Mouse (Mus musculus): ENCODE measurements around the gene Galnt17. TPM values are rescaled to one million over a fixed set of nuclear protein-coding genes. Genes with fewer than 3 reads are reported as not detected.

Gene Galnt17
- polyA plus RNA-seq, 1 experiment = 0.44 TPM

- no peak overlapping the region for H3K27ac ChIP-seq (ENCODE audit: insufficient read depth, low read depth, low read length)
- TF ChIP-seq POLR2A (IDR thresholded peaks at IDR 0.05; ENCODE audit: low read depth, low read length) = no peak
- H3K36me3 ChIP-seq (ENCODE audit: control insufficient read depth, insufficient read depth, low read length) = no peaks in the 10 kb centered on the region
- 92% methylated on average over 7 of the region's 7 CpGs for WGBS
- no peaks in the 10 kb centered on the region for H3K4me1 ChIP-seq (ENCODE audit: control insufficient read depth, insufficient read depth, insufficient read length, low read length)
- H3K4me3 ChIP-seq (ENCODE audit: low read depth, low read length) = no peak overlapping the region
- no peaks in the 10 kb centered on the region for H3K27me3 ChIP-seq (ENCODE audit: control insufficient read depth, insufficient read depth, low read length)
These were observed 382.6 kb downstream of the Galnt17 start for GRCm38 (mm10) chr5:130925681-130926080.

- TF ChIP-seq CTCF (IDR thresholded peaks at IDR 0.05; ENCODE audit: extremely low read depth, insufficient read length, insufficient replicate concordance, low read depth, low read length) (no peak), POLR2A (IDR thresholded peaks at IDR 0.05; ENCODE audit: low read depth, low read length) (no peak)
- Histone ChIP-seq H3K4me3 (ENCODE audit: low read depth, low read length) (no peak overlapping the region), H3K4me1 (ENCODE audit: control insufficient read depth, insufficient read depth, insufficient read length, low read length) (no peaks in the 10 kb centered on the region), H3K36me3 (ENCODE audit: control insufficient read depth, insufficient read depth, low read length) (no peaks in the 10 kb centered on the region), H3K27ac (ENCODE audit: insufficient read depth, low read depth, low read length) (no peak overlapping the region), H3K27me3 (ENCODE audit: control insufficient read depth, insufficient read depth, low read length) (no peaks in the 10 kb centered on the region)
- WGBS = 29% methylated on average over 2 of the region's 2 CpGs
These were observed 384.0 kb downstream of the Galnt17 start for GRCm38 (mm10) chr5:130924245-130924827.

GRCm38 (mm10) chr5:130919969-130920368 lies 388.3 kb downstream of the Galnt17 start:
- 92% methylated on average over 7 of the region's 7 CpGs for WGBS
- H3K27ac ChIP-seq (ENCODE audit: insufficient read depth, low read depth, low read length) = no peak overlapping the region
- TF ChIP-seq POLR2A (IDR thresholded peaks at IDR 0.05; ENCODE audit: low read depth, low read length) (no peak), CTCF (IDR thresholded peaks at IDR 0.05; ENCODE audit: extremely low read depth, insufficient read length, insufficient replicate concordance, low read depth, low read length) (no peak)

GRCm38 (mm10) chr5:130914606-130915005 lies 393.7 kb downstream of the Galnt17 start:
- H3K4me1 ChIP-seq (ENCODE audit: control insufficient read depth, insufficient read depth, insufficient read length, low read length) = no peaks in the 10 kb centered on the region
- TF ChIP-seq CTCF (IDR thresholded peaks at IDR 0.05; ENCODE audit: extremely low read depth, insufficient read length, insufficient replicate concordance, low read depth, low read length) = no peak
- no peak for TF ChIP-seq POLR2A (IDR thresholded peaks at IDR 0.05; ENCODE audit: low read depth, low read length)
- no peaks in the 10 kb centered on the region for H3K36me3 ChIP-seq (ENCODE audit: control insufficient read depth, insufficient read depth, low read length)
- H3K27me3 ChIP-seq (ENCODE audit: control insufficient read depth, insufficient read depth, low read length) = no peaks in the 10 kb centered on the region
- H3K27ac ChIP-seq (ENCODE audit: insufficient read depth, low read depth, low read length) = no peak overlapping the region
- no peak overlapping the region for H3K4me3 ChIP-seq (ENCODE audit: low read depth, low read length)
- WGBS = 45% methylated on average over 3 of the region's 3 CpGs

More at GRCm38 (mm10) chr5:130919969-130920368, 388.3 kb downstream of the Galnt17 start:
- no peaks in the 10 kb centered on the region for H3K27me3 ChIP-seq (ENCODE audit: control insufficient read depth, insufficient read depth, low read length)
- no peak overlapping the region for H3K4me3 ChIP-seq (ENCODE audit: low read depth, low read length)
- H3K36me3 ChIP-seq (ENCODE audit: control insufficient read depth, insufficient read depth, low read length) = no peaks in the 10 kb centered on the region
- no peaks in the 10 kb centered on the region for H3K4me1 ChIP-seq (ENCODE audit: control insufficient read depth, insufficient read depth, insufficient read length, low read length)

GRCm38 (mm10) chr5:130911551-130911950 lies 396.7 kb downstream of the Galnt17 start:
- Histone ChIP-seq H3K4me1 (ENCODE audit: control insufficient read depth, insufficient read depth, insufficient read length, low read length) (no peaks in the 10 kb centered on the region), H3K27ac (ENCODE audit: insufficient read depth, low read depth, low read length) (no peak overlapping the region), H3K36me3 (ENCODE audit: control insufficient read depth, insufficient read depth, low read length) (no peaks in the 10 kb centered on the region), H3K27me3 (ENCODE audit: control insufficient read depth, insufficient read depth, low read length) (no peaks in the 10 kb centered on the region), H3K4me3 (ENCODE audit: low read depth, low read length) (no peak overlapping the region)
- WGBS = 72% methylated on average over 2 of the region's 2 CpGs
- no peak for TF ChIP-seq CTCF (IDR thresholded peaks at IDR 0.05; ENCODE audit: extremely low read depth, insufficient read length, insufficient replicate concordance, low read depth, low read length)
- TF ChIP-seq POLR2A (IDR thresholded peaks at IDR 0.05; ENCODE audit: low read depth, low read length) = no peak

- Histone ChIP-seq H3K27ac (ENCODE audit: insufficient read depth, low read depth, low read length) (no peak overlapping the region), H3K27me3 (ENCODE audit: control insufficient read depth, insufficient read depth, low read length) (no peaks in the 10 kb centered on the region), H3K4me1 (ENCODE audit: control insufficient read depth, insufficient read depth, insufficient read length, low read length) (no peaks in the 10 kb centered on the region), H3K36me3 (ENCODE audit: control insufficient read depth, insufficient read depth, low read length) (no peaks in the 10 kb centered on the region), H3K4me3 (ENCODE audit: low read depth, low read length) (no peak overlapping the region)
- TF ChIP-seq POLR2A (IDR thresholded peaks at IDR 0.05; ENCODE audit: low read depth, low read length) (no peak), CTCF (IDR thresholded peaks at IDR 0.05; ENCODE audit: extremely low read depth, insufficient read length, insufficient replicate concordance, low read depth, low read length) (no peak)
- WGBS = 80% methylated on average over 3 of the region's 3 CpGs
These were observed 406.6 kb downstream of the Galnt17 start for GRCm38 (mm10) chr5:130901736-130902135.

GRCm38 (mm10) chr5:130895991-130896390 lies 412.3 kb downstream of the Galnt17 start:
- Histone ChIP-seq H3K27ac (ENCODE audit: insufficient read depth, low read depth, low read length) (no peak overlapping the region), H3K4me1 (ENCODE audit: control insufficient read depth, insufficient read depth, insufficient read length, low read length) (no peaks in the 10 kb centered on the region), H3K27me3 (ENCODE audit: control insufficient read depth, insufficient read depth, low read length) (no peaks in the 10 kb centered on the region), H3K36me3 (ENCODE audit: control insufficient read depth, insufficient read depth, low read length) (no peaks in the 10 kb centered on the region), H3K4me3 (ENCODE audit: low read depth, low read length) (no peak overlapping the region)
- TF ChIP-seq POLR2A (IDR thresholded peaks at IDR 0.05; ENCODE audit: low read depth, low read length) (no peak), CTCF (IDR thresholded peaks at IDR 0.05; ENCODE audit: extremely low read depth, insufficient read length, insufficient replicate concordance, low read depth, low read length) (peak; percentile 39; the same call in 1 of the 2 replicates)
- 96% methylated on average over 3 of the region's 3 CpGs for WGBS
